Mouse (Mus musculus) C2C12 (cell line): ENCODE results near the gene Rassf3. TPM values are rescaled to one million over a fixed set of nuclear protein-coding genes. Genes with fewer than 3 reads are reported as not detected.
A peak's percentile ranks its signal among the peaks of the same experiment; 100 is the strongest.

Source experiments
- H3K27me3 ChIP-seq: one replicate; pipeline ENCODE4 v1.6.1; 2011; ENCODE audit not compliant: control insufficient read depth, insufficient read depth, insufficient read length
- H3K36me3 ChIP-seq: one replicate; pipeline ENCODE4 v1.6.1; 2011; ENCODE audit not compliant: control insufficient read depth, insufficient read depth
- H3K4me3 ChIP-seq: one replicate; pipeline ENCODE4 v1.5.1; 2011; ENCODE audit warnings: mild to moderate bottlenecking, control low read depth; ENCODE audit not compliant: poor library complexity, insufficient read depth, severe bottlenecking
- H3K79me2 ChIP-seq: one replicate; pipeline ENCODE4 v1.6.1; 2011; ENCODE audit not compliant: control insufficient read depth, insufficient read depth
- H3K79me3 ChIP-seq: one replicate; pipeline ENCODE4 v1.6.1; 2011; ENCODE audit warnings: low read depth, control low read depth
- H3ac ChIP-seq: one replicate; pipeline ENCODE3; 2011; ENCODE audit warnings: low read depth; ENCODE audit not compliant: control insufficient read depth, insufficient read length
- CEBPB ChIP-seq: IDR thresholded peaks from one replicate; pipeline ENCODE4 v1.6.1; 2011; ENCODE audit warnings: low read depth, mild to moderate bottlenecking, control low read depth, moderate library complexity
- CTCF ChIP-seq: IDR thresholded peaks from one replicate; pipeline ENCODE4 v1.5.1; 2011; ENCODE audit not compliant: control insufficient read depth, insufficient read depth, insufficient read length
- FOSL1 ChIP-seq: IDR thresholded peaks from one replicate; pipeline ENCODE4 v1.8.0; 2011; ENCODE audit warnings: mild to moderate bottlenecking, low read length; ENCODE audit not compliant: poor library complexity, insufficient read depth, severe bottlenecking
- MAX ChIP-seq: IDR thresholded peaks from one replicate; pipeline ENCODE4 v1.6.1; 2011; ENCODE audit warnings: mild to moderate bottlenecking, control low read depth
- MYOD1 ChIP-seq: IDR thresholded peaks from one replicate; pipeline ENCODE4 v1.6.1; 2011; ENCODE audit warnings: low read depth; ENCODE audit not compliant: control insufficient read depth, insufficient read length
- MYOG ChIP-seq: IDR thresholded peaks from one replicate; pipeline ENCODE4 v1.6.1; 2011; ENCODE audit not compliant: control insufficient read depth, insufficient read length; ENCODE audit errors: extremely low read depth
- USF1 ChIP-seq: IDR thresholded peaks from one replicate; pipeline ENCODE4 v1.6.1; 2011; ENCODE audit warnings: low read depth, mild to moderate bottlenecking, control low read depth, moderate library complexity
- polyA plus RNA-seq: library from polyadenylated mRNA; unstranded; fragments of >200 nt; fragmentation: generic; extraction: Trizol; gene quantifications from one replicate; pipeline ENCODE4 v1.2.1, GENCODE M21; 2012; ENCODE audit warnings: missing spikeins

Gene Rassf3
- polyA plus RNA-seq, 1 experiment: 8.9 TPM

DNA sequence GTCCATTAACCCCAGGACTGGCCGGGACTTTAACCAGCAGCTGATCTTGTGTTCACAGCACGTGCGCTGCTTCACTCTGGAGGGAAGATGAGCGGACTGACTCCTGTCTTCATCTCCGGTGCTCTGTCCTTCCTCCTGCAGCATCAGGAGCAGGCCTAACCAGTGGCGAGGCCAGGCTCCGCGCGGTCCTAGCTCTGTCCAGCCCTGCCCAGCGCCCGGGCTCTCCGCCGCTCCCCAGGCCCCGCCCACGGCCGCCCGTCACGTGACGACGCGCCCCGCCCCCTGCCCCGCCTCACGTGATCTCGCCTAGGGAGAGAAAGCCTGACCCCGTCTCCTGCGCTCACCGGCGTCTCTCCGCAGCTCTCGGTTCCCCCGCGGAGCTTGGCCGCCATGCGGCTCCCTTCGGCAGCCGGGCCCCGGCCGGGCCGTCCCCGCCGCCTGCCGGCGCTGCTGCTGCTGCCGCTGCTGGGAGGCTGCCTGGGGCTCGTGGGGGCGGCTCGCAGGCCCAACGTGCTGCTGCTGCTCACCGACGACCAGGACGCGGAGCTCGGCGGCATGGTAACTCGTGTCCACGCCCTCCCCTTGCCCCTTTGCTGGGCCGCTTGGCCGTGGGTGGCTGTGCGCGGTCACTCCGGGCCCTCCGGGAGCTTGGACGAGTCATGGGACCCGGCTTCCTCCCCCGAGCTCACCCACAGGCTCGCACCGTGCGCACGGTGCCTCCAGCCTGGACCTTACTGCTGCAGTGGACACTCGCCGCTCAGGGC, 111.2 kb downstream of the Rassf3 start, which contains the start of gene Gns:
TSS of gene Gns (plus strand) at position 290 of the 764 bp plus-strand sequence.
- H3K79me2 ChIP-seq: peaks cover 50% of the 10 kb centered on the region
- no peak for TF ChIP-seq MYOG
- peak; percentile 15 for TF ChIP-seq MAX
- peak; percentile 92 for TF ChIP-seq USF1
- no peak for TF ChIP-seq FOSL1
- TF ChIP-seq CEBPB: no peak
- TF ChIP-seq CTCF: no peak
- no peak for TF ChIP-seq MYOD1
- peak within 1 kb of the TSS; percentile 89 for H3ac ChIP-seq

GRCm38 (mm10) chr10:121364306-121364705, 111.8 kb downstream of the Rassf3 start:
- TF ChIP-seq USF1: no peak
- TF ChIP-seq MYOG: no peak
- no peak for TF ChIP-seq MYOD1
- no peak for TF ChIP-seq FOSL1
- TF ChIP-seq MAX: no peak
- TF ChIP-seq CTCF: no peak
- TF ChIP-seq CEBPB: no peak
- H3K79me2 ChIP-seq: peaks cover 44% of the 10 kb centered on the region

More for the DNA sequence above, 111.2 kb downstream of the Rassf3 start, which contains the start of gene Gns:
- H3K36me3 ChIP-seq: peaks cover 14% of the 10 kb centered on the region
- H3K27me3 ChIP-seq: no peaks in the 10 kb centered on the region
- peaks cover 39% of the 10 kb centered on the region for H3K79me3 ChIP-seq
- peak within 1 kb of the TSS; percentile 72 for H3K4me3 ChIP-seq

GRCm38 (mm10) chr10:121363201-121363600, 112.9 kb downstream of the Rassf3 start:
- TF ChIP-seq MYOG: no peak
- no peak for TF ChIP-seq CTCF
- TF ChIP-seq CEBPB: no peak
- no peak for TF ChIP-seq FOSL1
- no peak for TF ChIP-seq MAX
- no peak for TF ChIP-seq USF1
- no peak for TF ChIP-seq MYOD1
- peaks cover 26% of the 10 kb centered on the region for H3K79me3 ChIP-seq
- no peak overlapping the region for H3K4me3 ChIP-seq
- peaks cover 10% of the 10 kb centered on the region for H3K36me3 ChIP-seq
- H3K27me3 ChIP-seq: no peaks in the 10 kb centered on the region
- H3ac ChIP-seq: no peak overlapping the region
- peaks cover 33% of the 10 kb centered on the region for H3K79me2 ChIP-seq

More at GRCm38 (mm10) chr10:121364306-121364705, 111.8 kb downstream of the Rassf3 start:
- Histone ChIP-seq H3K27me3 (no peaks in the 10 kb centered on the region), H3K4me3 (peak overlapping the region; percentile 72), H3K36me3 (peaks cover 10% of the 10 kb centered on the region), H3ac (no peak overlapping the region), H3K79me3 (peaks cover 37% of the 10 kb centered on the region)

GRCm38 (mm10) chr10:121360358-121360757, 115.8 kb downstream of the Rassf3 start:
- Histone ChIP-seq H3K4me3 (no peak overlapping the region), H3K79me2 (peaks cover 4% of the 10 kb centered on the region), H3K36me3 (no peaks in the 10 kb centered on the region), H3K79me3 (peaks cover 1% of the 10 kb centered on the region), H3K27me3 (no peaks in the 10 kb centered on the region), H3ac (no peak overlapping the region)
- TF ChIP-seq MYOG: no peak
- no peak for TF ChIP-seq MYOD1
- no peak for TF ChIP-seq USF1
- TF ChIP-seq MAX: no peak
- TF ChIP-seq CTCF: no peak
- no peak for TF ChIP-seq FOSL1
- no peak for TF ChIP-seq CEBPB

Other genes starting within 250 kb of the Rassf3 start
- gene Tbc1d30, start 125.1 kb downstream of the Rassf3 start, polyA plus RNA-seq: not detected
- gene Gns, start 111.3 kb downstream of the Rassf3 start, polyA plus RNA-seq: 47.2 TPM
- 10.7 TPM for gene Tbk1, start 110.4 kb upstream of the Rassf3 start, polyA plus RNA-seq
- 50.6 TPM for gene Xpot, start 150.0 kb upstream of the Rassf3 start, polyA plus RNA-seq
- not detected for gene D930020B18Rik, start 165.2 kb upstream of the Rassf3 start, polyA plus RNA-seq